Mouse (Mus musculus) kidney, adult 2 months (tissue): ENCODE results near the gene Zfp113.

Source experiments
- CTCF ChIP-seq: fragments of 200-500 bp; conservative IDR thresholded peaks from 2 replicates; pipeline ENCODE4 v1.5.1; 2011; ENCODE audit warnings: low read depth, mild to moderate bottlenecking, control low read depth, low read length, moderate library complexity, mixed read lengths; ENCODE audit not compliant: insufficient read depth, insufficient read length
- POLR2A ChIP-seq: fragments of 200-500 bp; IDR thresholded peaks from one replicate; pipeline ENCODE4 v1.6.1; 2011; ENCODE audit warnings: low read depth, low read length, control low read depth

DNA sequence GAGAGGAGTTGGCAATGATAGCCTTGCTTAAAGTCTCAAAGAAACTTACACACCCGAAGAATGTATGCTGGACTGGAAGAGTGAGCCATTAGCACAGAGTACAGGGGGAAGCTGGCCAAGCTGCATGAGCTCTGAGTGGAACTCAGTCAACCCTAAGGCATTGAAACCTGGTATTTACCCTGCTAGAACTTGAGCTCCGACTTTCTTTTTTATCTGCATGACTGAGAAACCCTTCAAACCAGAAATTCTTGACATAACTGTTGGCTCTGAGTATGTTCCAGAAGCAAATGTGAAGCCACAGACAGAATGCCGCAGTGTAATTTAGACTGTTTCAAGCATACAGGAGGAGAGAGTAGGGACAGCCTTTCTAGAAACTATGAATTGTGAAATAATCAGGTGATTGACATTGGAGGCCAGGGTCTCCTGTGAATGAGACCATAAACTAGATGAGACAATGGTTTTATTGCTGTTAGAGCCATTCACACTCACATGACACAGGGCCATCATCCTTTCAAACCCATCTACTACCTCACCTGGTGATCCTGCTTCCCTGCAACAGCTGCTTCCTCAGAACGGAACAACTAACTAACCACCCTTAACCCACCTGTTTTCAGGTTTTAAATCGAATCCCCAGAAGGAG, 23.0 kb downstream of the Zfp113 start:
- TF ChIP-seq POLR2A (no peak), CTCF (no peak)
